Mouse (Mus musculus): ENCODE data around the gene Usp17lc.
"Not testable (repeated sequence)": the region's sequence is repeated elsewhere in the genome, so short reads cannot be mapped to it uniquely, and the experiment has no call there.

DNA sequence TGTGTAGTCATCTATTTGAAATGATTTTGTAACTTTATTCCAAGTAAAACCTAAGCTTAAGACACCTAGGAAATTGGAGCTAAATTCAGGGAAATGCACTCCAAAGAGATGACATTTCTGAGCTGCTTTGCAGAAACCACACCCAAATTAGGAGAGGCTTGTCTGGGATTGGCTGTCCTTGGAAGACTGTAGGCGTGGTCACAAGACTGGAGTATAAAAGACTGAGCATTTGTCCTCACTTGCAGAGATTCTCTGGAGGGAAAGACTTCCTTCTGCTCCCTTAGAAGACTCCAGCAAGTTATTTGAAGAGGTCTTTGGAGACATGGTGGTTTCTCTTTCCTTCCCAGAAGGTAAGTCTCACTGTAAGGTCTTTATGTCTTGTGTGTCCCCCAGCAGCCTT is at the start of gene Usp17lc:
- not testable (repeated sequence) for TF ChIP-seq CTCF (IDR thresholded peaks at IDR 0.05; ENCODE audit: control insufficient read depth, insufficient read depth, insufficient read length); MYOD1 (IDR thresholded peaks at IDR 0.05; ENCODE audit: control insufficient read depth, insufficient read length, low read depth); MYOG (IDR thresholded peaks at IDR 0.05; ENCODE audit: control insufficient read depth, extremely low read depth, insufficient read length)
